Mouse (Mus musculus) liver, embryonic 14.5 days (tissue): ENCODE data around the gene Timeless. TPM values are rescaled to one million over a fixed set of nuclear protein-coding genes. Genes with fewer than 3 reads are reported as not detected.
A peak's percentile ranks its signal among the peaks of the same experiment; 100 is the strongest.

Experiments used
- ATAC-seq: fragments of 200-750 bp; cut with Nextera tagmentation; 2 replicates; pipeline ENCODE4 v1.8.0; 2017; ENCODE audit warnings: moderate number of reproducible peaks, mild to moderate bottlenecking, moderate library complexity; ENCODE audit not compliant: insufficient read depth
- DNase-seq, 3 experiments: peaks; one replicate each; pipeline ENCODE4 v3.0.0-alpha.2; 2012 to 2013; ENCODE audit warnings: low read depth in 3 of 3, low spot score in 3 of 3
- H3K27ac ChIP-seq: fragments of 300-500 bp; sonication (generic); 2 replicates; pipeline ENCODE4 v1.5.1; 2014; ENCODE audit warnings: moderate library complexity, mild to moderate bottlenecking, control low read depth, inconsistent platforms
- H3K27me3 ChIP-seq: fragments of 300-500 bp; sonication (generic); 2 replicates; pipeline ENCODE4 v1.6.1; 2014; ENCODE audit warnings: mild to moderate bottlenecking, low read length, moderate library complexity; ENCODE audit not compliant: control insufficient read depth, insufficient read depth
- H3K36me3 ChIP-seq: fragments of 300-500 bp; sonication (generic); replicated peaks from 2 replicates; pipeline ENCODE4 v1.6.1; 2014; ENCODE audit warnings: low read depth; ENCODE audit not compliant: control insufficient read depth, insufficient read depth
- H3K4me1 ChIP-seq, 2 experiments: fragments of 200-500 bp in 1 of 2; fragments of 300-500 bp in 1 of 2; sonication (generic) in 1 of 2; replicated peaks; 2 replicates each; pipeline ENCODE4 v1.6.1; 2012 to 2014; ENCODE audit warnings: antibody characterized with exemption in 1 of 2, inconsistent platforms in 1 of 2, low read length in 1 of 2; ENCODE audit not compliant: control insufficient read depth in 2 of 2, insufficient read depth in 2 of 2
- H3K4me2 ChIP-seq: fragments of 300-500 bp; sonication (generic); 2 replicates; pipeline ENCODE4 v1.6.1; 2014; ENCODE audit warnings: low read depth, mild to moderate bottlenecking, control low read depth, moderate library complexity
- H3K4me3 ChIP-seq, 2 experiments: fragments of 200-500 bp in 1 of 2; fragments of 300-500 bp in 1 of 2; sonication (generic) in 1 of 2; 2 replicates each; pipeline ENCODE4 v1.5.1; 2012 to 2014; ENCODE audit warnings: low read depth in 2 of 2, low read length in 2 of 2, mild to moderate bottlenecking in 2 of 2, control low read depth in 1 of 2, inconsistent platforms in 1 of 2, moderate library complexity in 1 of 2; ENCODE audit not compliant: insufficient read depth in 1 of 2
- H3K9ac ChIP-seq: fragments of 300-500 bp; sonication (generic); replicated peaks from 2 replicates; pipeline ENCODE4 v1.6.1; 2014; ENCODE audit warnings: mild to moderate bottlenecking, control low read depth, moderate library complexity
- H3K9me3 ChIP-seq: fragments of 300-500 bp; sonication (generic); 2 replicates; pipeline ENCODE4 v1.6.1; 2016; ENCODE audit warnings: low read length, mixed read lengths; ENCODE audit not compliant: control insufficient read depth
- CTCF ChIP-seq: IDR thresholded peaks from 2 replicates; pipeline ENCODE4 v1.5.1; 2016; ENCODE audit warnings: antibody characterized with exemption, low read depth, control low read depth
- EP300 ChIP-seq: IDR thresholded peaks from 2 replicates; pipeline ENCODE4 v1.6.1; 2016; ENCODE audit warnings: antibody characterized with exemption, low read depth
- WGBS: fragments of 180-500 bp; shearing (Covaris S2); extraction: QIAGEN DNeasy Blood & Tissue Kit; methylation state at CpG from one replicate; pipeline ENCODE4 v1.1.7; 2014; ENCODE audit not compliant: insufficient replicate concordance; 5-methylcytosine and 5-hydroxymethylcytosine counted together
- polyA plus RNA-seq, 2 experiments: library from polyadenylated mRNA; depleted of rRNA in 1 of 2; stranded (reverse) in 1 of 2; unstranded in 1 of 2; fragments of >200 nt; fragmentation: Nextera tagmentation in 1 of 2; extraction: Ambion mirVana in 1 of 2; gene quantifications; 2 replicates each; pipeline versions ENCODE4 v1.2.1 to v1.2.3; 2012 to 2014

Gene Timeless
- polyA plus RNA-seq, 2 experiments = 12.9 to 23.4 TPM

DNA sequence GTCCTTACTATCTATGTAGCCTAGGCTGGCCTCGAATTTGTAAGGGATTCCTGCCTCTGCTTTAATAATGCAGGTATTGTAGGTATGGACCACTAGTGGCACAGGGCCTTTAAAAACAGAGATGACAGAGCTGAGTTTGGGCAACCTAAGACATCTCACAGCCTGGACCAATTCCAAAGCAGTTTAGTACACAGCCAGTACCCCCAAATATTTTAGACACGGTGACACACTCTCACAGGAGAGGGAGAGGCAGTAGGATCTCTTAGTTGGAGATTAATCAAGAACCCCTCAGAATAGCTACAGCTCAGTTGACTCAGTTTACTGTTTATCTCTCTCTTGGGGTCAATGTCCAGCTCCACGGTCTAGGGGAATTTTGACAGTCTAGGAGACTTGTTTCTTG, 70.5 kb downstream of the Timeless start:
- no peaks in the 10 kb centered on the region for H3K9me3 ChIP-seq
- H3K4me2 ChIP-seq = peak overlapping the region; percentile 79
- ATAC-seq = no peak
- H3K27me3 ChIP-seq = no peaks in the 10 kb centered on the region
- peak overlapping the region; percentile 96 for H3K9ac ChIP-seq
- WGBS = 21% methylated on average over 3 of the region's 3 CpGs
- peaks cover 7 to 13% of the 10 kb centered on the region in 2 experiments for H3K4me1 ChIP-seq
- H3K4me3 ChIP-seq = peak overlapping the region; percentile 72 to 92
- no peaks in the 10 kb centered on the region for H3K36me3 ChIP-seq
- peak in 1 of 3 experiments; percentile 22 for DNase-seq
- TF ChIP-seq CTCF (no peak), EP300 (no peak)
- H3K27ac ChIP-seq = peak overlapping the region; percentile 83

Other genes with a start within 250 kb of the Timeless start
- gene Hsd17b6, start 224.5 kb upstream of the Timeless start, polyA plus RNA-seq (2012; rRNA removed) = not detected in 2 replicates
- gene Hsd17b6, start 224.5 kb upstream of the Timeless start, polyA plus RNA-seq (2014; fragmentation: Nextera tagmentation; extraction: Ambion mirVana) = not detected in 2 replicates
- gene Prim1, start 216.9 kb upstream of the Timeless start, polyA plus RNA-seq (2012; rRNA removed) = 26.3 and 42.0 TPM in 2 replicates
- 78.2 and 84.1 TPM in 2 replicates for gene Prim1, start 216.9 kb upstream of the Timeless start, polyA plus RNA-seq (2014; fragmentation: Nextera tagmentation; extraction: Ambion mirVana)
- gene Naca, start 196.5 kb upstream of the Timeless start, polyA plus RNA-seq (2012; rRNA removed) = 160 and 272 TPM in 2 replicates
- 519 and 530 TPM in 2 replicates for gene Naca, start 196.5 kb upstream of the Timeless start, polyA plus RNA-seq (2014; fragmentation: Nextera tagmentation; extraction: Ambion mirVana)
- gene Ptges3, start 173.1 kb upstream of the Timeless start, polyA plus RNA-seq (2012; rRNA removed) = 20.9 and 40.1 TPM in 2 replicates
- gene Ptges3, start 173.1 kb upstream of the Timeless start, polyA plus RNA-seq (2014; fragmentation: Nextera tagmentation; extraction: Ambion mirVana) = 233 and 244 TPM in 2 replicates
- 910 and 999 TPM in 2 replicates for gene Atp5b, start 148.8 kb upstream of the Timeless start, polyA plus RNA-seq (2012; rRNA removed)
- gene Atp5b, start 148.8 kb upstream of the Timeless start, polyA plus RNA-seq (2014; fragmentation: Nextera tagmentation; extraction: Ambion mirVana) = 1,823 and 1,877 TPM in 2 replicates
- 9.5 TPM in 2 replicates for gene Baz2a, start 140.5 kb upstream of the Timeless start, polyA plus RNA-seq (2012; rRNA removed)
- gene Baz2a, start 140.5 kb upstream of the Timeless start, polyA plus RNA-seq (2014; fragmentation: Nextera tagmentation; extraction: Ambion mirVana) = 9.1 and 10.3 TPM in 2 replicates
- 8.0 and 9.5 TPM in 2 replicates for gene Rbms2, start 51.8 kb upstream of the Timeless start, polyA plus RNA-seq (2012; rRNA removed)
- gene Rbms2, start 51.8 kb upstream of the Timeless start, polyA plus RNA-seq (2014; fragmentation: Nextera tagmentation; extraction: Ambion mirVana) = 4.5 and 6.1 TPM in 2 replicates
- 4.2 and 5.5 TPM in 2 replicates for gene Gls2, start 37.6 kb upstream of the Timeless start, polyA plus RNA-seq (2012; rRNA removed)
- gene Gls2, start 37.6 kb upstream of the Timeless start, polyA plus RNA-seq (2014; fragmentation: Nextera tagmentation; extraction: Ambion mirVana) = 3.7 and 4.4 TPM in 2 replicates
- 12.9 and 14.2 TPM in 2 replicates for gene Spryd4, start 20.3 kb upstream of the Timeless start, polyA plus RNA-seq (2012; rRNA removed)
- gene Spryd4, start 20.3 kb upstream of the Timeless start, polyA plus RNA-seq (2014; fragmentation: Nextera tagmentation; extraction: Ambion mirVana) = 20.8 and 21.4 TPM in 2 replicates
- gene Mip, start 6.2 kb upstream of the Timeless start, polyA plus RNA-seq (2012; rRNA removed) = 0.02 TPM in 2 replicates
- gene Mip, start 6.2 kb upstream of the Timeless start, polyA plus RNA-seq (2014; fragmentation: Nextera tagmentation; extraction: Ambion mirVana) = not detected in 2 replicates
- gene Apon, start 22.0 kb downstream of the Timeless start, polyA plus RNA-seq (2012; rRNA removed) = 0.73 and 1.1 TPM in 2 replicates
- 0.52 and 0.58 TPM in 2 replicates for gene Apon, start 22.0 kb downstream of the Timeless start, polyA plus RNA-seq (2014; fragmentation: Nextera tagmentation; extraction: Ambion mirVana)
- gene Apof, start 36.6 kb downstream of the Timeless start, polyA plus RNA-seq (2012; rRNA removed) = 54.1 and 61.3 TPM in 2 replicates
- gene Apof, start 36.6 kb downstream of the Timeless start, polyA plus RNA-seq (2014; fragmentation: Nextera tagmentation; extraction: Ambion mirVana) = 73.7 and 74.1 TPM in 2 replicates
- 5.9 and 6.4 TPM in 2 replicates for gene Stat2, start 38.5 kb downstream of the Timeless start, polyA plus RNA-seq (2012; rRNA removed)
- 4.2 and 5.4 TPM in 2 replicates for gene Stat2, start 38.5 kb downstream of the Timeless start, polyA plus RNA-seq (2014; fragmentation: Nextera tagmentation; extraction: Ambion mirVana)
- 0.06 and 0.08 TPM in 2 replicates for gene Il23a, start 66.7 kb downstream of the Timeless start, polyA plus RNA-seq (2012; rRNA removed)
- not detected in 2 replicates for gene Il23a, start 66.7 kb downstream of the Timeless start, polyA plus RNA-seq (2014; fragmentation: Nextera tagmentation; extraction: Ambion mirVana)
- gene Pan2, start 71.3 kb downstream of the Timeless start, polyA plus RNA-seq (2012; rRNA removed) = 11.5 and 13.3 TPM in 2 replicates
- 10.1 and 11.5 TPM in 2 replicates for gene Pan2, start 71.3 kb downstream of the Timeless start, polyA plus RNA-seq (2014; fragmentation: Nextera tagmentation; extraction: Ambion mirVana)
- gene Cnpy2, start 90.4 kb downstream of the Timeless start, polyA plus RNA-seq (2012; rRNA removed) = 23.8 and 38.8 TPM in 2 replicates
- gene Cnpy2, start 90.4 kb downstream of the Timeless start, polyA plus RNA-seq (2014; fragmentation: Nextera tagmentation; extraction: Ambion mirVana) = 92.7 and 98.3 TPM in 2 replicates
- 71.6 and 80.5 TPM in 2 replicates for gene Cs, start 105.7 kb downstream of the Timeless start, polyA plus RNA-seq (2012; rRNA removed)
- 117 and 126 TPM in 2 replicates for gene Cs, start 105.7 kb downstream of the Timeless start, polyA plus RNA-seq (2014; fragmentation: Nextera tagmentation; extraction: Ambion mirVana)
- gene Coq10a, start 136.9 kb downstream of the Timeless start, polyA plus RNA-seq (2012; rRNA removed) = 6.5 and 7.7 TPM in 2 replicates
- gene Coq10a, start 136.9 kb downstream of the Timeless start, polyA plus RNA-seq (2014; fragmentation: Nextera tagmentation; extraction: Ambion mirVana) = 4.7 and 5.0 TPM in 2 replicates
- gene Ankrd52, start 145.1 kb downstream of the Timeless start, polyA plus RNA-seq (2012; rRNA removed) = 7.4 and 7.7 TPM in 2 replicates
- 4.3 and 5.5 TPM in 2 replicates for gene Ankrd52, start 145.1 kb downstream of the Timeless start, polyA plus RNA-seq (2014; fragmentation: Nextera tagmentation; extraction: Ambion mirVana)
- gene Slc39a5, start 169.2 kb downstream of the Timeless start, polyA plus RNA-seq (2012; rRNA removed) = 33.0 and 40.8 TPM in 2 replicates
- gene Slc39a5, start 169.2 kb downstream of the Timeless start, polyA plus RNA-seq (2014; fragmentation: Nextera tagmentation; extraction: Ambion mirVana) = 37.6 and 40.7 TPM in 2 replicates
- 24.2 and 25.4 TPM in 2 replicates for gene Nabp2, start 179.4 kb downstream of the Timeless start, polyA plus RNA-seq (2012; rRNA removed)
- 45.4 and 48.7 TPM in 2 replicates for gene Nabp2, start 179.4 kb downstream of the Timeless start, polyA plus RNA-seq (2014; fragmentation: Nextera tagmentation; extraction: Ambion mirVana)
- gene Rnf41, start 179.6 kb downstream of the Timeless start, polyA plus RNA-seq (2012; rRNA removed) = 5.0 and 5.9 TPM in 2 replicates
- gene Rnf41, start 179.6 kb downstream of the Timeless start, polyA plus RNA-seq (2014; fragmentation: Nextera tagmentation; extraction: Ambion mirVana) = 4.8 and 6.2 TPM in 2 replicates
- 23.2 and 29.8 TPM in 2 replicates for gene Smarcc2, start 227.2 kb downstream of the Timeless start, polyA plus RNA-seq (2012; rRNA removed)
- 27.7 and 32.8 TPM in 2 replicates for gene Smarcc2, start 227.2 kb downstream of the Timeless start, polyA plus RNA-seq (2014; fragmentation: Nextera tagmentation; extraction: Ambion mirVana)